Mouse (Mus musculus) cerebellum, adult 11 months (tissue): Measurements from ENCODE around the gene Gm45234.

Source experiments
- DNase-seq: peaks from one replicate; pipeline ENCODE4 v3.0.0; 2022

Gm45234 gene

GRCm38 (mm10) chr6:124738511-124739023 lies 17.3 kb downstream of the Gm45234 start, which contains the start of gene Ptpn6:
Gene Ptpn6, minus strand, starts transcription at chr6:124738714.
- DNase-seq = no peak

GRCm38 (mm10) chr6:124737040-124737439 lies 18.8 kb downstream of the Gm45234 start:
- DNase-seq = no peak

GRCm38 (mm10) chr6:124734417-124734816 lies 21.4 kb downstream of the Gm45234 start:
- DNase-seq = no peak

GRCm38 (mm10) chr6:124732476-124733370 lies 23.1 kb downstream of the Gm45234 start:
- DNase-seq = no peak

- DNase-seq = no peak
Observed at GRCm38 (mm10) chr6:124731038-124731437, 24.8 kb downstream of the Gm45234 start.

- DNase-seq = no peak
Observed at GRCm38 (mm10) chr6:124729850-124730705, 25.7 kb downstream of the Gm45234 start.

GRCm38 (mm10) chr6:124728621-124729020 lies 27.2 kb downstream of the Gm45234 start:
- DNase-seq = no peak

GRCm38 (mm10) chr6:124724472-124724871 lies 31.3 kb downstream of the Gm45234 start:
- no peak for DNase-seq

- no peak for DNase-seq
Observed at GRCm38 (mm10) chr6:124723541-124723940, 32.3 kb downstream of the Gm45234 start.

GRCm38 (mm10) chr6:124722876-124723473 lies 32.8 kb downstream of the Gm45234 start:
- DNase-seq = no peak

- DNase-seq = no peak
Observed at GRCm38 (mm10) chr6:124720904-124721303, 34.9 kb downstream of the Gm45234 start.

GRCm38 (mm10) chr6:124719354-124719978 lies 36.4 kb downstream of the Gm45234 start:
- no peak for DNase-seq

GRCm38 (mm10) chr6:124718703-124719102 lies 37.1 kb downstream of the Gm45234 start:
- no peak for DNase-seq

GRCm38 (mm10) chr6:124717968-124718367 lies 37.9 kb downstream of the Gm45234 start:
- no peak for DNase-seq

GRCm38 (mm10) chr6:124716864-124717490 lies 38.8 kb downstream of the Gm45234 start:
- no peak for DNase-seq

- no peak for DNase-seq
Observed at GRCm38 (mm10) chr6:124712918-124713317, 42.9 kb downstream of the Gm45234 start.

- DNase-seq = peak; percentile 96
Observed at GRCm38 (mm10) chr6:124711824-124712782, 43.7 kb downstream of the Gm45234 start, which contains the start of the genes Emg1 and Phb2. Gene Emg1, minus strand, starts transcription at chr6:124712178. Gene Phb2, plus strand, starts transcription at chr6:124712336.

- no peak for DNase-seq
Observed at GRCm38 (mm10) chr6:124708289-124708889, 47.4 kb downstream of the Gm45234 start.

- no peak for DNase-seq
Observed at GRCm38 (mm10) chr6:124706061-124706627, 49.7 kb downstream of the Gm45234 start.

- DNase-seq = no peak
Observed at GRCm38 (mm10) chr6:124704417-124704816, 51.4 kb downstream of the Gm45234 start.
